Mouse (Mus musculus) stomach, postnatal 0 days (tissue): Measurements from ENCODE around the gene Amz2.

Source experiments
- CTCF ChIP-seq: IDR thresholded peaks from 2 replicates; pipeline ENCODE4 v1.5.1; 2016; ENCODE audit warnings: antibody characterized with exemption, low read depth, mild to moderate bottlenecking, moderate library complexity
- EP300 ChIP-seq: optimal IDR thresholded peaks from 2 replicates; pipeline ENCODE3; 2016; ENCODE audit warnings: antibody characterized with exemption

GRCm38 (mm10) chr11:109474836-109475235 lies 49.1 kb downstream of the Amz2 start:
- TF ChIP-seq CTCF (no peak), EP300 (no peak)
